Mouse (Mus musculus): ENCODE results near the gene Snx14.

DNA sequence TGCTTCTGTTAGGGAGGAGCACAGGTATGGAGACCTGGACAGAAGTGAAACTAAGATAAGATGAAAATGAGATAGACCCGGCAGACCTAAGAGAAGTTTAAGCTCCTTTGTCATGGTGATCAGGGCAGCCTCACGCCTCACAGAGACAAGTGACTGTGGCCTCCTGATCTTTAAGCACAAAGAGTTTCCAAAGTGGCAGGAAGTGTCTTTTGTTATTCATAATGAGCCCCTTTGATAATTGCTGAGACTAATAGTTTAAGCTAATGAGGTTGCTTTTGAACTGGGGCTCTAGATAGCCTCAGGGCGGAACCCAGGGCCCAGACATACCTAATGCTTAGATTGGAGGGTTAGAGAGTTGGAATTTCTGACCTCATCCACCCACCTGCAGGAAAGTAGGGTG, 106.3 kb downstream of the Snx14 start:
- TF ChIP-seq CTCF (IDR thresholded peaks at IDR 0.05; ENCODE audit: low read depth) (no peak), EP300 (IDR thresholded peaks at IDR 0.05; ENCODE audit: low read depth) (no peak)

Data from heart, postnatal 0 days (tissue).